Mouse (Mus musculus) kidney, embryonic 14.5 days (tissue): ENCODE results near the gene Zfp92. TPM values are rescaled to one million over a fixed set of nuclear protein-coding genes. Genes with fewer than 3 reads are reported as not detected.
"Not testable (repeated sequence)": the region's sequence is repeated elsewhere in the genome, so short reads cannot be mapped to it uniquely, and the experiment has no call there.

Experiments
- ATAC-seq: fragments of 200-750 bp; cut with Nextera tagmentation; 2 replicates; pipeline ENCODE4 v1.8.0; 2017; ENCODE audit warnings: moderate number of reproducible peaks, mild to moderate bottlenecking, moderate TSS enrichment, moderate library complexity; ENCODE audit not compliant: low FRiP score, low TSS enrichment
- H3K27ac ChIP-seq: fragments of 300-500 bp; sonication (generic); 2 replicates; pipeline ENCODE4 v1.5.1; 2014; ENCODE audit warnings: low read depth, mild to moderate bottlenecking, low read length, moderate library complexity, mixed read lengths
- H3K27me3 ChIP-seq: fragments of 300-500 bp; sonication (generic); 2 replicates; pipeline ENCODE4 v1.6.1; 2014; ENCODE audit warnings: mild to moderate bottlenecking, low read length; ENCODE audit not compliant: control insufficient read depth, insufficient read depth
- H3K36me3 ChIP-seq: fragments of 300-500 bp; sonication (generic); 2 replicates; pipeline ENCODE4 v1.6.1; 2014; ENCODE audit warnings: low read length, mixed read lengths; ENCODE audit not compliant: control insufficient read depth, insufficient read depth
- H3K4me1 ChIP-seq: fragments of 300-500 bp; sonication (generic); 2 replicates; pipeline ENCODE4 v1.6.1; 2014; ENCODE audit warnings: low read length, mixed read lengths; ENCODE audit not compliant: control insufficient read depth, insufficient read depth
- H3K4me2 ChIP-seq: fragments of 300-500 bp; sonication (generic); replicated peaks from 2 replicates; pipeline ENCODE4 v1.6.1; 2014; ENCODE audit warnings: low read depth, mild to moderate bottlenecking, low read length
- H3K4me3 ChIP-seq: fragments of 300-500 bp; sonication (generic); 2 replicates; pipeline ENCODE4 v1.5.1; 2014; ENCODE audit warnings: mild to moderate bottlenecking, low read length
- H3K9ac ChIP-seq: fragments of 300-500 bp; sonication (generic); 2 replicates; pipeline ENCODE4 v1.6.1; 2014; ENCODE audit warnings: low read depth, mild to moderate bottlenecking, low read length, moderate library complexity
- H3K9me3 ChIP-seq: fragments of 300-500 bp; sonication (generic); 2 replicates; pipeline ENCODE4 v1.6.1; 2016; ENCODE audit warnings: low read length; ENCODE audit not compliant: control insufficient read depth
- WGBS: fragments of 180-500 bp; shearing (Covaris S2); extraction: QIAGEN DNeasy Blood & Tissue Kit; methylation state at CpG from one replicate; pipeline ENCODE4 v1.1.7; 2014; 5-methylcytosine and 5-hydroxymethylcytosine counted together
- polyA plus RNA-seq: library from polyadenylated mRNA; unstranded; fragments of >200 nt; fragmentation: Nextera tagmentation; extraction: Ambion mirVana; gene quantifications from 2 replicates; pipeline ENCODE4 v1.2.1, GENCODE M21; 2014

The Zfp92 gene
- not detected in 2 replicates for polyA plus RNA-seq

DNA sequence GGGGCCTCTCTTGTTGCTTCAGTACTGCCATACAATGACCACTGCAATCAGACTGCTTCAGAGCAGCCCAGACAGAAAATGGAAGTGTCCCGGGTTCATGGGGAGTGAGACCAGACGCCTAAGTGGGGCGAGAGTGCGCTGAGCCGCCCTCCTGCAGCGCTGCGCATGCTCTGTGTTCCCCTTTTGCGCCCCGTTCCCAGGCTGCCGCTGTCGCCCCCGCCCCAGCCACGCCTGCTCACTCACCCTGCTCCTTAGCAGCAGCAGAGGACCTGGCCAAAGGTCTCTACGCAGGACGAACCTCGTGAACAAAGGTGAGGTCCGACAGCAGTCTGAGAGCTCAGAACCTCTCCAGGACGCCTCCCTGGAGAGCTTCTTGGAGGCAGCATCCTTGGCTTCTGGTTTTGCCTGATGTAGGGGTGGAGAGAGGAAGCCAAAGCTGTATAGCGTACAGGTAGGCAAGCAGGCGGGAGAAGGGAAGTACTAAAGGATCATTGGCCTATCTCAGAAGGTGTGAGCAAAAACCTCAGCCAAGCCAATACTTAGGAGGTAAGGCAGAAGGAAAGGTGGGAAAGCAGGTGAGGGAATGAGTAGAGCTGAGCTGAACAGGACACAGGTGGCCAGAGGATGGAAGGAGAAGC is at the start of gene Zfp92:
Gene Zfp92 (plus strand): TSS at position 217 of the 638 bp plus-strand sequence.
- Histone ChIP-seq H3K27ac (no peak within 1 kb of the TSS), H3K36me3 (no peaks in the 10 kb centered on the region), H3K4me1 (no peaks in the 10 kb centered on the region), H3K9me3 (no peaks in the 10 kb centered on the region), H3K9ac (peak within 1 kb of the TSS; percentile 37; the same call in 1 of the 2 replicates), H3K4me3 (peak within 1 kb of the TSS; percentile 24), H3K4me2 (peak within 1 kb of the TSS; percentile 46), H3K27me3 (peaks cover 4% of the 10 kb centered on the region)
- 25% methylated on average over 20 of the region's 20 CpGs for WGBS
- ATAC-seq = no peak

DNA sequence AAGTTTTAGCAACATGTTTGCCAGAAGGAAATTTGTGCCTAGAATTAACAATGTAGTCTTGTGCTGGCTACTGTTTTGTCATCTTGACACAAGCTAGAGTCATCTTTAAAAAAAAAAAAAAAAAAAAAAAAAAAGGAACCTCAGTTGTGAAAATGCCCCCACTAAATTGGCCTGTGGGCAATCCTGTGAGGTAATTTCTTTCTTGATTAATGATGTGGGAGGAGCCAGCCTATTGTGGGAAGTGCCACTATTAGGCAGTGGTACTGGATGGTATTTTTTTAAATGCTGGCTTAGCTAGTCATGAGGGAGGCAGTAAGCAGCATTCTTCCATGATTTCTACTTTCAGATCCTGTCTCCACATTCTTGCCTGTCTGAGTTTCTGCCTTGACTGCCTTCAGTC is 47.6 kb upstream of the Zfp92 start:
- Histone ChIP-seq H3K9me3 (no peaks in the 10 kb centered on the region), H3K27ac (no peak overlapping the region), H3K36me3 (no peaks in the 10 kb centered on the region), H3K4me2 (no peak overlapping the region), H3K27me3 (no peaks in the 10 kb centered on the region), H3K4me3 (no peak overlapping the region), H3K4me1 (no peaks in the 10 kb centered on the region), H3K9ac (no peak overlapping the region)
- no peak for ATAC-seq

DNA sequence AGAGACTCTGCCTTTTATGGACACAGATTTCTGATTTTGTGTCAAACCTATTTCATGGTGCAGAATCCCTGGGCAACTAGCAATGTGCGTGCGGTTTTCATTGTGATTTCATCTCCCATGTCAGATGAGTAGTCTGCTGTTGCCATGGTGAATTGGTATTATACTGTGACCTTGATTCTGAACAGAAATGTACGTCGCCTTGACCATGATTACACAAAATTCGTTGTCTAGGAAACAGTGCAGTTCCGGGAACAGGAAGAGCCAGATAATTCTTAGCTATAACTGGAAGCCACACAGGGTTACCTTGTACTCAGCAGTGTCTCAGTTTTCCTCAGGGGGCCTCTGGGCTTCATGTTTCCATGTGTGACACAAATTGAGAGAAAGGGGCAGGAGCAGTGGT is 26.5 kb upstream of the Zfp92 start:
- no peaks in the 10 kb centered on the region for H3K9me3 ChIP-seq
- H3K27ac ChIP-seq = no peak overlapping the region
- H3K4me2 ChIP-seq = no peak overlapping the region
- no peak for ATAC-seq
- H3K27me3 ChIP-seq = no peaks in the 10 kb centered on the region
- H3K4me1 ChIP-seq = no peaks in the 10 kb centered on the region
- no peak overlapping the region for H3K9ac ChIP-seq
- 74% methylated on average over 6 of the region's 6 CpGs for WGBS
- H3K4me3 ChIP-seq = no peak overlapping the region
- H3K36me3 ChIP-seq = no peaks in the 10 kb centered on the region

DNA sequence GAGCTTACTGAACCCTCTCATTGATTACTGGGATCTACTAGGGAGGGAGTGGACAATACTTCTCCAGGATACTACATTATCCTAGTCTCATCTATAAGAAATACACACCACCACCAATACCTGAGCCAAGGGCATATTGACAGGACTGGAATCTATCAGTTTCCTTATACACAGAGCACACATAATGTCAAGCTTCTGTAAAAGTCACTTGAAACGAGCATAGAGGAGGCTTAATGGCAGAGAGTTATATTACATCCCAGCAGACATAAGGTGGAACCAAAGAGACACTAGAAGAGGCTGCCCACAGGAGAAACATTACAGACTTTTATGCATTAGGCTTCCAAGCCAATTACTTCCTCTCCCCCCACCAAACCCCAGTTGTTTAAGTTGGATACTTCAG is 26.0 kb upstream of the Zfp92 start:
- no peaks in the 10 kb centered on the region for H3K27me3 ChIP-seq
- no peak overlapping the region for H3K9ac ChIP-seq
- ATAC-seq = no peak
- H3K9me3 ChIP-seq = no peaks in the 10 kb centered on the region
- WGBS = 17% methylated on average over 1 of the region's 1 CpGs
- no peaks in the 10 kb centered on the region for H3K36me3 ChIP-seq
- H3K27ac ChIP-seq = no peak overlapping the region
- no peak overlapping the region for H3K4me2 ChIP-seq
- no peaks in the 10 kb centered on the region for H3K4me1 ChIP-seq
- H3K4me3 ChIP-seq = no peak overlapping the region

DNA sequence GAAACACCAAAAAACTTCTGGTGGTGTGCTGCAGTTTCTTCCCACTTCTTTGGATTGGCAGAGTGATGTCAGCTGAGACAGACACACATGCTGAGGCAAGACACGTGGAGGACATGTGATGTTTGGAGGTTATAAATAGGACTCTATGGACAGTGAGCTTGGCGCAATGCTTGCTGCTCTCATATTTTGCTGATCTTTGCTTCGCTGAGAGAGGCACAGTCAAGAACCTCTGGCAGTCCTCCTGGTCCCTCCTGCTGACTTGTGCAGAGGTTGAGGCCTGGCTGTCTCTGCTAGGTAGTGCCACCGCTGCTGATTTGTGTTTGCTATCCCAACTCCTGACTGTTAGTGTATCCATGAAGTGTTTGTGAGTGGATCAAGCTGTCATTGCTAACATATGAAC is 19.4 kb upstream of the Zfp92 start:
- Histone ChIP-seq H3K27ac (no peak overlapping the region), H3K4me2 (no peak overlapping the region), H3K27me3 (no peaks in the 10 kb centered on the region), H3K4me1 (no peaks in the 10 kb centered on the region), H3K4me3 (no peak overlapping the region), H3K9ac (no peak overlapping the region), H3K36me3 (no peaks in the 10 kb centered on the region), H3K9me3 (no peaks in the 10 kb centered on the region)
- 82% methylated on average over 4 of the region's 4 CpGs for WGBS
- no peak for ATAC-seq

DNA sequence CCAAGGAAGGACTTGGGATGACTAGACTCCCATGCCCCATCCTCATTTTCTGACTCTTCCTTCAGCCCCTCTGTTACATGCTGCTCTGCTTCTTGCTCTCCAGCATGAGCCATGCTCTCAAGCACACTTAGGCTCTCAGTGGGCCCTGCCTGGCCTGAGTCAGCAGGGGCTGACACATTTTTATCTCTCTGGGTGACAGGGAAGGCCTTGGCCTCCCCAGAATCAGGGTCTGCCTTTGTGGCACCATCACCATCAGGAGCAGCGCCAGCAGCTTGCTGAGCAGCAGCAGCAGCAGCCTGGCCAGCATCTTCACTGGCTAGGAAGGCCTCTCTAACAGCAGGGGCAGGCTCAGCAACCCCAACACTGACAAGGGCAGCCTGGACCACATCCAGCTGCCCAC is 14.4 kb upstream of the Zfp92 start:
- ATAC-seq = no peak
- no peaks in the 10 kb centered on the region for H3K36me3 ChIP-seq
- H3K4me3 ChIP-seq = no peak overlapping the region
- no peak overlapping the region for H3K4me2 ChIP-seq
- H3K27me3 ChIP-seq = no peaks in the 10 kb centered on the region
- H3K9ac ChIP-seq = no peak overlapping the region
- H3K9me3 ChIP-seq = no peaks in the 10 kb centered on the region
- WGBS = 88% methylated on average over 1 of the region's 1 CpGs
- H3K4me1 ChIP-seq = no peaks in the 10 kb centered on the region
- no peak overlapping the region for H3K27ac ChIP-seq

DNA sequence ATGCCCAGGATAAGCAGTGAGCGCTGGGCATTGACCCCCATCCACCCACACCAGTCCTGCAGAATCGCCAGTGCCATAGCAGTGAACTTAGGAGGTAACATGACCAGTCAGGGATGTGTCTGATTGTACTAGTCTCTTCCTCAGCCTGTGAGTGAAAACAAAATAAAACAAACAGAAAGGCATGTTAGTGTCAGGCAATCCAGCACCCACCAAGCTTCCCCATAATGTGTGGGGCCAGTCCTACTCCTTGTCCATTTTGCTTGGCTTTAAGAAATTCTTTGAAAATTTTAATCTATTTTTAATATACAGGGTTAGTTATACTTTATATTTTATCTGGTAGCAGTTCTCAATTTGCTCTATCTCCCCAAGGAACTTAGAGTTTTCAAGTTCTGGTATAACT is 12.3 kb upstream of the Zfp92 start, which contains the start of gene Gm18336:
Gene Gm18336 (minus strand): TSS at position 101 of the 400 bp plus-strand sequence.
- not testable (repeated sequence) for H3K27ac ChIP-seq, H3K9me3 ChIP-seq, H3K4me3 ChIP-seq, H3K4me1 ChIP-seq, H3K36me3 ChIP-seq, H3K27me3 ChIP-seq, ATAC-seq, H3K4me2 ChIP-seq, H3K9ac ChIP-seq
- WGBS = 67% methylated on average over 1 of the region's 2 CpGs

DNA sequence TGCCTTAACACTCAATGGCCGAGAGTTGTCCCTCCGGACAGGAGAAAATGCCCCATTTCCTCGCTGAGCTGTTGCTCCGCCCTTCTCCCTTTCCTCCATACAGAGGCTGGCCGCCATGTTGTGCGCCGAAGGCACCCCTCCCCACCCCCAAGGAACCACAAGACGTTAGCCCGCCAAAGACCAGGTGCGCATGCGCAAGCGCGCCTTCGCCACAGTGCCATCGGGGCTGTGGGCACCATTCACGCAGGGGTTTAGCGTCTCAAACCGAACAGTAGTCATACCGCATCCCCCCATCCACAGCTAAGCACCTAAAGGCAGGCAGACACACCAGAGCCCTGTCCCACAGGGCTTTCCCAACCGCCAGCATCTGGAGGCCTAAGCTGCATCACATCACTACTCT is 9.9 kb upstream of the Zfp92 start:
- H3K27me3 ChIP-seq = no peaks in the 10 kb centered on the region
- no peak overlapping the region for H3K9ac ChIP-seq
- no peaks in the 10 kb centered on the region for H3K4me1 ChIP-seq
- 90% methylated on average over 20 of the region's 20 CpGs for WGBS
- H3K4me3 ChIP-seq = no peak overlapping the region
- H3K9me3 ChIP-seq = no peaks in the 10 kb centered on the region
- H3K27ac ChIP-seq = no peak overlapping the region
- no peaks in the 10 kb centered on the region for H3K36me3 ChIP-seq
- no peak overlapping the region for H3K4me2 ChIP-seq
- ATAC-seq = no peak

DNA sequence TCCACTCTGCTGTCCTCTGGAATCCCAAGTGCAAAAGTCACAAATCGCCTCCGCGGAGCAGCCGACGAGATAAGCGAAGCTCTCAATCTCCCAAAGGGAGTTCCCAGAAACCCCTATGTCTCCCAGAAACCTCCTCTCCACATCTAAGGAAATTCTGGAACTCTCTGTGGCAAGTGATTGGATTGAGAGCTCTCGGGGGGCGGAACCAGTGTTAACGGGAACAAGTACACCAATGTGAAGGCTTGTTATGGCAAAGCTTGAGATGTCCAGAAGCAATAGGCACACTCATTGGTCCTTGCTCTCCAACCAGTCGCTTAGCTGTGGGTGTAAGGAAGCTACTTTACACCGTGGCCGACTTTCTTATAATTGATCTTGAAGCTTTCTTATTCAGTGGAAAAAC is 9.3 kb upstream of the Zfp92 start:
- H3K27ac ChIP-seq = no peak overlapping the region
- WGBS = 94% methylated on average over 12 of the region's 12 CpGs

More for the DNA sequence above, 9.3 kb upstream of the Zfp92 start:
- Histone ChIP-seq H3K9me3 (no peaks in the 10 kb centered on the region), H3K9ac (no peak overlapping the region), H3K4me1 (no peaks in the 10 kb centered on the region), H3K36me3 (no peaks in the 10 kb centered on the region), H3K4me3 (no peak overlapping the region), H3K27me3 (no peaks in the 10 kb centered on the region), H3K4me2 (no peak overlapping the region)
- ATAC-seq = no peak
